ENCODE assay signal across 8 mouse cellular contexts in the genomic region with DNA sequence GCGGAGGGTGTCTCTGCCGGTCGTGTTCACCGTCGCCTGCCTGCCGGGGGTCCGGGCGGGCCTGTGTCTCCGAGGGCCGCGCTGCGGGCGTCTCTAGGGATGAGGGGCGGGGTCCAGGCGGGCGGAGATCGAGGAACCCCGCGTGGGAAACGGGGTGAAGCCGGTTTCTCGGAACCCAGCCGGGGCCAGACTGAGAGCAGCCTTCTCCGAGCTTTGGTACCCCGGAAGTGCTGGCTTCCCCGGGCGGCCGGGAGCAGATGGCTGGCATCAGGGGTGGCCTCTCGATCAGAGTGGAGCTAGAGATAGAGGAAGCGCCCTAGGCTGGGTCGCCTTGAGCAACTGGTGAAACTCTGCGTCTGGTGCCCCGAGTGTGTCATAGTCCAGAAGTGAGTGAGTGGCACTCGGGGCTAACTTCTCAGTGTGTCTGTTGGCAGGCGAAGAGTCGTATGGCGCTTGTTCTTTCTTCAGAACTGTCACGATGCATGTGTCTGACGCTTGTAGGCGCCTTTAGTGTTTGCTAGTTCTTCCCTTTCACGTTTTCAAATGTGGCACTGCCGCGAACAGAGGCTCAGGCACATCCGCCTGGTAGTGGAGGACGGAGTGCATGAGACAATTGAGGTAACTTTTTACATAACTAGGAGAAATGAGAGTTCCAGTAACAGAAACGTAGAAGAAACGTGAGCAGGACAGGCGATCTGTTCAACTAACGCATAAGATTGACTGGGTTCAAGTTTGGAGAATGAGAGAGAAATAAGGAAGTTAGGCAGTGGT. TPM values are rescaled to one million over a fixed set of nuclear protein-coding genes. Genes with fewer than 3 reads are reported as not detected.
DNase-seq lines count a peak whose midpoint lies in the region; ATAC-seq lines count a peak whose summit lies in the region.

No protein-coding gene starts in this region.

- H3K4me2 ChIP-seq in neural tube, embryonic 12.5 days (replicated peaks) = peak overlapping the region; percentile 64

- peak overlapping the region; percentile 90 for H3K4me3 ChIP-seq in neural tube, embryonic 12.5 days

- peak; percentile 65 for ATAC-seq in granulocyte monocyte progenitor cell, adult 5-6 weeks (replicated peaks; ENCODE audit: poor library complexity, severe bottlenecking)
- ATAC-seq in neural tube, embryonic 12.5 days (ENCODE audit: low FRiP score, low read depth) = peak; percentile 89

- intact Hi-C loops in left cerebral cortex, postnatal 4 days (cut with DNase I) = no loop called here

- peaks cover 14% of the 10 kb centered on the region for H3K4me1 ChIP-seq in neural tube, embryonic 12.5 days

- peak overlapping the region; percentile 89 for H3K9ac ChIP-seq in neural tube, embryonic 12.5 days

- no peaks in the 10 kb centered on the region for H3K27me3 ChIP-seq in neural tube, embryonic 12.5 days (replicated peaks)

- H3K27ac ChIP-seq in neural tube, embryonic 12.5 days = peak overlapping the region; percentile 81

- 1% methylated on average over 49 of the region's 49 CpGs for WGBS in neural tube, embryonic 12.5 days

- peaks cover 11% of the 10 kb centered on the region for H3K36me3 ChIP-seq in neural tube, embryonic 12.5 days

- no peaks in the 10 kb centered on the region for H3K9me3 ChIP-seq in neural tube, embryonic 12.5 days

- DNase-seq in embryo, embryonic 10 days (ENCODE audit: low spot score) = peak; percentile 44
- no peak for DNase-seq in embryo, embryonic 9.5 days (ENCODE audit: extremely low spot score)
- DNase-seq in A20 (ENCODE audit: low read depth, low spot score) = peak; percentile 84
- peak; percentile 55 for DNase-seq in c-Kit-positive CD71-positive TER-119-negative erythroid progenitor cells, embryonic 14.5 days (ENCODE audit: low read depth)
- DNase-seq in left cerebral cortex, postnatal 4 days = peak; percentile 53
- no peak for DNase-seq in gastrocnemius, adult 18-20 months (ENCODE audit: low spot score)

RNA-seq across cellular contexts. Expression of gene Psen1, which starts 0.5 kb away (rescaled TPM):
- total RNA-seq in granulocyte monocyte progenitor cell, adult 5-6 weeks (2014; fragmentation: Nextera tagmentation) = 74.1 and 78.4 TPM in 2 replicates
- 53.3 and 75.0 TPM in 2 replicates for total RNA-seq in granulocyte monocyte progenitor cell, adult 5-6 weeks (2017)
- total RNA-seq in left cerebral cortex, postnatal 4 days (2021) = 10 to 100 TPM; 70.8 to 78.0 TPM
- polyA plus RNA-seq in neural tube, embryonic 12.5 days (2016; fragmentation: Nextera tagmentation; extraction: Ambion mirVana) = 69.5 and 77.0 TPM in 2 replicates
- total RNA-seq in gastrocnemius, adult 18-20 months (2021) = 10 to 100 TPM; 25.1 to 31.5 TPM

RNA-seq across cellular contexts. Expression of gene Rbm25, which starts 57.5 kb away (rescaled TPM):
- total RNA-seq in granulocyte monocyte progenitor cell, adult 5-6 weeks (2014; fragmentation: Nextera tagmentation) = 191 and 240 TPM in 2 replicates
- total RNA-seq in granulocyte monocyte progenitor cell, adult 5-6 weeks (2017) = 177 and 275 TPM in 2 replicates
- total RNA-seq in left cerebral cortex, postnatal 4 days (2021) = 100 to 1,000 TPM; 159 to 163 TPM
- 264 and 272 TPM in 2 replicates for polyA plus RNA-seq in neural tube, embryonic 12.5 days (2016; fragmentation: Nextera tagmentation; extraction: Ambion mirVana)
- total RNA-seq in gastrocnemius, adult 18-20 months (2021) = 10 to 100 TPM; 35.9 to 40.6 TPM

Comparison
In these comparisons a context has a peak if more than half of its experiments do, and no peak if none do; other contexts are left out.
1. DNase-seq: peak in embryo, embryonic 10 days (single experiment), A20 (single experiment), c-Kit-positive CD71-positive TER-119-negative erythroid progenitor cells, embryonic 14.5 days (single experiment) and left cerebral cortex, postnatal 4 days (single experiment); none in embryo, embryonic 9.5 days (single experiment) and gastrocnemius, adult 18-20 months (single experiment).